Mouse (Mus musculus): ENCODE data around the gene Mapk1.
"Not testable (repeated sequence)": the region's sequence is repeated elsewhere in the genome, so short reads cannot be mapped to it uniquely, and the experiment has no call there.

Mapk1 gene

DNA sequence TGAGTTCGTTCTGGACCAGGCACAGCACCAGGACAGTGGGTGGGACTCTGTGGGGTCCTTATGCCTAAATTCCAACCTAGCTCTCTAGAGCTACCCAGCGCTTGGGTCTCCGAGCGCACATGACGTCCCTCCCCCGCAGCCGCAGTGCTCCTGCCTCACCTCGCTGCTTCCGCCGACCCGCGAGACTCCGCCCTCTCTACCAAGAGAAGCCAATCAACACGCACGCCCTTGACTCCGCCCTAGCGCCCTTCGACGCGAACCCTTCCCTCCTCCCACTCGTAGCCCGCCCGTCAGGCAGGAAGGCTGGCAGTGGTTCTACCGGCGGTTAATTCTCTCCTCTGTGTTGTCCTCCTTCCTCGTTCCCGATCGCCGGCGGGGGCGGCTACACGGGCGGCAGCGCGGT is at the start of gene Mapk1:
Gene Mapk1 (plus strand): TSS at position 252 of the 403 bp plus-strand sequence.
- DNase-seq, result peak; percentile 95 to 96

DNA sequence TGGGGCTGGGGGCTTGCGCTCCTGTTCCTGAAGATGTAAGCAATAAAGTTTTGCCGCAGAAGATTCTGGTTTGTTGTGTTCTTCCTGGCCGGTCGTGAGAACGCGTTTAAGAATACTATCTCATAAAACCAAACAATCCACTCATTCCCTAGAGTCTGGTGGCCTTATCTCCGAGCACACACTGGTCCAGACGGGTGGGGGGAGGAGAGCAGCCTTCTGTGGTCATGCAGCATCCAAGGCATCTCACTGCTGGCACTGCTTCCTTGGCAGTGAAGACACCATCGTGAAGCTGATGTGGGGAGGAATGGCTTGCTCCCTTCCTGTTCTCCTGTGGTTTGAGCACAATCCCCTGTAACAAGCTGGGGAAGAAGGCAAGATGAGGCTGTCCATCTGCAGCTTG is 43.6 kb upstream of the Mapk1 start:
- no peak for DNase-seq

DNA sequence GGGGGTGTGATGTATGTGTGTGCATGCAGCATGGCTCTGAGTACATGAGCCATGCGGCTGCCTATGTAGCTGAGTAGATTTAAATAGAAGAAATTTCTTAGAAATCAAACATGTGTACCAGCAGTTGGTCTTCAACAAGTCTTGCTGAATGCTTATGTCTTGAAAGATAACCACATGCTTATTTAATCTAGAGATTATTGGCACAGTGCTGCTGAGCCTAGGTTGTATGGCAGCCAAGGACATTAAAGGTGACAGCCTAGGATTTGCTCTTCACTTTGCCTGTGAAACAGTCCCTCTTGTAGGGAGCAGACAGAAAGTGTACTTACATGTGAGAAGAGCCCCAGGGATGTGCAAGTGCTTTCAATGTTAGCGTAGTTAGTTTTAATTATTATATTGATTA is 42.1 kb upstream of the Mapk1 start:
- no peak for DNase-seq

DNA sequence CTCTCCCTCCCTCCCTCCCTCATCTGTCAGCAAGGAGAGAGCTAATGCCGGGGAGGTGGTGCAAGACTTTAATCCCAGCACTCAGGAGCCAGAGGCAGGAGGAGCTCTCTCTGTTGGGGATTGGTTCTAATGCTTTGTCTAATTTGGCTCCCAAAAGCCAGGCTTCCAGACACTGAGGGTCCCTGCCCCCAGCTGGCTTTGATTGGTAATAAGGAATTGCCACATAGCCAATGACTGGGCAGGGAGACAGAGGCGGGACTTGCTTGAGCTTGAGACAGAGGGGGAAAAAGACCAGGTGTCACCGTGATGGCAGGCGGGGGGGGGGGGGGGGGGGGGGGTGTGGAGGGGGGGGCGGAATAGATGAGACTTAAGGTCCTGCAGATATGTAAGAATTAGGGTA is 24.6 kb upstream of the Mapk1 start:
- DNase-seq, result no peak

DNA sequence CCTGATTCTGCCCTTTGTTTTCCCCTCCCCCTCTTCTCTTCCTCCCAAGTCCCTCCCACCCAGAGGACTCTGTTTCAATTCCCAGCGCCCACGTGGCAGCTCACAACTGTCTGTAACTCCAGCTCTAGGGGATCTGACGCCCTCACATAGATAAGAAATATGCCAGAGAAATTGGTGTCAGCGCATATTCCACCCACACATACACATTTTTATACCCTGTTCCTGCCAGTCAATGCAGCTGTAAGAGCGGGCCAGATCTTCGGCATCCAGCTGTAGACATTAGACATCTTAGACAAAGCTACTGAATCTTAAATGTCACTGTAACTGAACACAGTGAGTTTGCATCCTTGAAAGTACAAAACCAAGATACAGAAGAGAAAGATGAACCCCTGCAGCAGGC is 23.3 kb upstream of the Mapk1 start:
- no peak for DNase-seq

DNA sequence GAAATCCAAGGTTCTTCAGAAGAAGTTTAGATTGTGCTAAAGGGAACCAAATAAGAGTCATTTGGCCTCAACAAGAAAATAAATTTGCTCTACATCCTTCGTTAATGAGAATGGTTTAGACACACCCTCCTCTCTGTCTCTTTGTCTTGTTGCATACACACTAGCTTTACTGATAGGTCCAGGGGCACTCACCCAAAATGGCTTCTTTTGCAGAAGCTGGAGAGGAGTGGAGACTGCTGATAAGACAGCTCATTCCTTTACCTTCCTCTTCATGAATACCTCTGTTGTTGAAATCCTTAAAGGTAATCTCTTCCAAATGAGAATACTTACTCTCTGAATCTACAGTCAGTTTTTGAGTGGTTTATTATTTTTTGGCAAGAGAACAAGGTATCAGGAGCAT is 18.0 kb upstream of the Mapk1 start:
- no peak for DNase-seq

DNA sequence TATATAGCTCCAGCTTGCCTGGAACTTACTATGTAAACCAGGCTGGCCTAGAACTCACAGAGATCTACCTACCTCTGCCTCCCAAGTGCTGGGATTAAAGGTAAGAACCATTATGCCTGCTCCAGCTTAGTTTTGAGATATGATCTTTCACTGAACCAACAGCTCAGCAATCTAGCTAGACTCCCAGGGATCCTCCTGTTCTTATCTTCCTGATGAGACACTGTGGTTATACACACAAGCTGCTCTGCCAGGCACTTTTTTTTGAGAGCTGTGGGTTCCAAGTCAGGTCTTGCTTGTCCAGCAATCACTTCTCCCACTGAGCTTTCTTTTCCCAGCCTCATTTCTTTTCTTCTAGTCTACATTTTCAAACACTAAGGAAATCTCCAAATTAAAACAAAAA is 16.9 kb upstream of the Mapk1 start:
- no peak for DNase-seq

DNA sequence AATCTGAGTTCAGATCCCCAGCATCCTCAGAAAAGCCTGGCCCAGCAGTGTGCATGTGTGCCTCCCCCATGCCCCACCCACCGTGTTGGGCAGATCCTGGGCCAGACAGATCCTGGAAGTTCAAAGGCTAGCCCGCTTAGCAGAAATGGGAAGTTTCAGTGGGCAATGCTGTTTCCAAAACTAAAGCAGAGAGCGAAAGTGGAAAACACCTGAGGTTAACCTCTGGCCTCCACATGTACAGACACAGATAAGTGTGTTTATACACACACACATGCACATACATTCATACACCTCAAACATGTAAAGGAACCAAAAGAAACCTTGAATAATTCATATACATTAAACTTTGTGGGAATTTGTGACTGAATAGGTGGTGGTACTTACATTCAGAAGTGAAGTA is 5.1 kb upstream of the Mapk1 start:
- no peak for DNase-seq

DNA sequence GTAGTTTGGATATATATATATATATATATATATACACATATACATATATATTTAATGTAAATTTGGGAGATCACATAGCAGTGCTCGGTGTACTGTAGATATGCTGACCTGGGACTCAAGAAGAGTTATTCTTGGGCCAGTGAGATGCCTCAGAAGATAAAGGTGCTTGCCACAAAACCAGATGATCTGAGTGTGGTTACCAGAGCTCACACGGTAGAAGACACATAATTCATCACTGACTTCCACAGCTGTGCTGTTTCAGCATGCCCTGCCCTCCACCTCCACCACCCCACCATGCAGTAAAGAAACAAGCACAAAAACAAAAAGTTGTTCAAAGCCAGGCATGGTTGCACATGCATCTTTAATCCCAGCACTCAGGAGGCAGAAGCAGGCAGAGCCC is 4.4 kb upstream of the Mapk1 start:
- DNase-seq, result no peak

DNA sequence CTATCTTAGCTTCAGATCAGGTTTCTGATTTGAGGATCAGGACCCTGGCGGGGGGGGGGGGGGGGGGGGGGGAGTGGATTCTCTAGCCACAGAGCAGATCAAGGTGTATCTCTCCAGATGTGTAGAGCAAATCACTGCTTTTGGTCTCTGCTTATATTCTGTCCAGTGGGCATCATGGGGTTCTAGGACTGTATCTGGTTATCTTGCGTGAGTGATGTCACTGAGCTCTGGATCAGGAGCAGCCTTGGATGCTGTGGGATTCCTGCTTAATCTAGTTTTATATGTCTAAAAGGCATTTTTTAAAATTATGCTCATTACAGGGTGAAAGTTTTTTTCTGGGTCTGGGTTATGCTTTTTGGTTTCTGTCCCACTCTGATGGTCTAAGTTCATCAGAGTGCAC is 546 bp upstream of the Mapk1 start:
- no peak for DNase-seq

DNA sequence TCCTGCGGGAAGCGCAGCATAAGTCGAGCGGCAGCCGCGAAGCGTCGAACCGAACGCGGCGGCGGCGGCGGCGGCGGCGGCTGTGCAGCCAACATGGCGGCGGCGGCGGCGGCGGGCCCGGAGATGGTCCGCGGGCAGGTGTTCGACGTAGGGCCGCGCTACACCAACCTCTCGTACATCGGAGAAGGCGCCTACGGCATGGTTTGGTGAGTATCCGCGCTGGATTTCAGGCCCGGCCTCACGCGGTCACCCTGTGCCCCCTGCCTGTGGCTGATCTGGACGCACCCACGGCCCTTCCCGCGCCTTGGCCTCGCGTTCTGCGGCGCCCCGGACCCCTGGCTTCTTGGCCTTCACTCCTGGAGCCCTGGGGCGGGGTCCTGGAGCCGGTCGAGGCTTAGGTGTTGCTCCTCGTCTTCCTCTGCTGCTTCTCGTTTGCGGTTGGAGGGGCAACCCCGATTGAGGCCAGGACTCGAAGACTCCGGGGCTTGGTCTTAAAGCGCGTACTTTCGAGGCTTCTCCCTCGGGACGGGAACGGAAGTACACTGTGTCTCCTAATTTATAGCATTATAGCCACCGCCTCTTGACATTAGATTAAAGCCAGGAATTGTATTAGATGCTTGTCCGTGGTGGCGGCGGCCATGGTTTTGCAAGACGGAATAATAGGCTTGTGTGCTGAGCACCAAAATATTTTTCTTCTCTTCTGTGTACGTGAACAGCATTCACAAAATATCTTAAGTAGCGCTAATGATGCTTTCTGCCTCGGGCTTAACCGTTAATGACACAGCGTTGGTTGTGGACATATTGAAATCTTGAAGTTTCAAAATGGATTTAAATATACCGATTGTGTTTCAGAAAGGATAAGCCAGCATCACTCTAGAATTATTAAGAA is 596 bp downstream of the Mapk1 start:
- DNase-seq, result peak; percentile 34 to 55

DNA sequence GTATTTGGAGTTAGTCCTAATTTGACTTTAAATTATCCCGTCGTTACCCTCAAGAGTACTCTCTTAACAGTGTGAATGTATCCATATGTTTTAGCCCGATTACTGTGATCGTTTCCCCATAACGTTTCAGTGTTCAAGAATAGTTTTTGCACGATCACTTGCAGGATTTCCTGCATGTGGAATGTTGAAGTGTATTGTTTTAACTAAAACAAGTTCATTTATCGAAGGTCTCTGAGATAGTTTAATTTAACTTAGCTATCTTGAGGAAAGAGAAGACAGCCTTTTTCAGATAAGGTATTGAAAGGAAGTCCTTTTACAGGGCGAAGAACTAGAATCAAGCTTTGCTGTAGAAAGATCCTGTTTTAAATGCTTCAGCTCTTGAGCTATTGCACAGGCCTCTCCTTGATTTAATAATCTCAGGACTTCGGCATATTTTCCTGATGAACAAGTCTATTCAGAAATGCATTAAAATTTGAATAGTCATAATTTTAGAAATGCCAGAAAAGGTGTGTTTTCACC is 1.3 kb downstream of the Mapk1 start:
- DNase-seq, result no peak

DNA sequence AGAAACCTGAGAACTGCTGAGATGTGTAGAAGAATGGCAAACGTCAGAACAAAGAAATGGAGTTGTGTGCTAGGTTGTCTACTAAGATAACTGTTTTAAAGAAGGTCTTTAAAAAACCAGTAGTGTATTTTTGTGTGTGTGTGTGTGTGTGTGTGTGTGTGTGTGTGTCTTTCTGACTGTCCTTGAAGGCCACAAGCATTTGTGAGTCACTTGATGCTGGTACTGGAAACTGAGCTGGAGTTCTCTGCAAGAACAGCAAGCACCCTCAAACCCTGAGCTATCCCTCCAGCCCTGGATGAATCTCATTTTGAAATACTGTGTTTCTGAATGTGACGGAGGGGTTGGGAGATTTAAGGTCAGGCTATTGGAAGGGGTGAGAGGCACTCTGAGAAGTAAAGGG is 4.1 kb downstream of the Mapk1 start:
- no peak for DNase-seq

DNA sequence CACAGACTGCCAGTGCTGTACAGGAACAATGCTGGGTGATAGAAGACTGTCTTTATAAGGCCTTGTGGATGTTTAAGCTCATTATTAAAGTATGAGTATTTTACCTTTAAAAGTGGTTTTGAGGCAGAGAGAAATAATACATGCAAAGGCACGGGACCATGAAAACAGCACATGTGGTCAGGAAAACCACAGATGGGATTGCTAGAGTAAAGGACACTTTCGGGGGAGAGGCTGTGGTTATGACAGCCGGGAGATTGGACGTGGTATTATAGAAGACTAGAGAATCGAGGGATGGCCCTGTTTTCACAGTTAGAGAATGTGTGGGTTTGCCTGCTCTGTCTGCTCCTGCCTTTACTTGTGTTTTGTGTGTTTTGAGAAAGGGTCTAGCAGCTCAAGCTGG is 5.7 kb downstream of the Mapk1 start:
- DNase-seq, result no peak

DNA sequence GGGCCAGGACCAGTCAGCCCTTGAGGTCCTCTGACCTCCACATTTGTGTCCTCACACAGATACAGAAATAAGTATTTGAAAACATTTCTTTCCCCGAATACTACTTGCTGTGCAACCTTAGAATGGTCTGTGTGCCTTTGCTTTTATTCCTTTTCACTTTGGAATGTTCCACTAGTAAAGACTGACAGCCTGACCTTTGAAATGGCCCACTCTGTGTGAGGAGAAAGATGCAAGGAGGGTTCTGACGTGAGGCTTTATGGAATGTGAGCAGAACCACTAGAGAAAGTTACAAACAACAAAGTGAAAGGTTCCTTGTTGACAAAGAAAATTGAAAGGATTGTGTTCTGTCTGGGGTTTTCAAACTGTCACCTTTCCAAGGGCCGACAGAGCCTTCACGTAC is 6.8 kb downstream of the Mapk1 start:
- no peak for DNase-seq

DNA sequence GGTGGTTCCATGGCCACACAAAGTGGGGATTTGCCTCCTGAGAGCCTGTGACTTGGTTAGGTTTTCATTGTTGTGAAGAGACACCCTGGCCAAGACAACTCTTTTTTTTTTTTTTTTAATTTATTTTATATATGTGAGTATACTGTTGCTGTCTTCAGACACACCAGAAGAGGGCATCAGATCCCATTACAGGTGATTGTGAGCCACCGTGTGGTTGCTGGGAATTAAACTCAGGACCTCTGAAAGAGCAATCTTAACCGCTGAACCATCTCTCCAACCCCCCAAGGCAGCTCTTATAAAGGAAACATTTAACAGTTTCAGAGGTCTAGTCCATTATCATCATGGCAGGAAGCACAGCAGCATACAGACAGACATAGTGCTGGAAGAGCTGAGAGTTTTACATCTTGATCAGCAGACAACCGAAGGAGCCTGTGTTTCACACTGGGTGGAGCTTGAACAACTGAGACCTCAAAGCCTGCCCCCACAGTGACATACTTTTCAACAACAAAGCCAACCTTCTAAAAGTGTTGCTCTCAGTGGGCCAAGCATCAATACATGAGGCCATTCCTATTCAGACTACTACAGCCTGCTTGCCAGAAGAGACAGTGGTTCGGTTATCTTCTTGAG is 11.4 kb downstream of the Mapk1 start:
- no peak for DNase-seq

DNA sequence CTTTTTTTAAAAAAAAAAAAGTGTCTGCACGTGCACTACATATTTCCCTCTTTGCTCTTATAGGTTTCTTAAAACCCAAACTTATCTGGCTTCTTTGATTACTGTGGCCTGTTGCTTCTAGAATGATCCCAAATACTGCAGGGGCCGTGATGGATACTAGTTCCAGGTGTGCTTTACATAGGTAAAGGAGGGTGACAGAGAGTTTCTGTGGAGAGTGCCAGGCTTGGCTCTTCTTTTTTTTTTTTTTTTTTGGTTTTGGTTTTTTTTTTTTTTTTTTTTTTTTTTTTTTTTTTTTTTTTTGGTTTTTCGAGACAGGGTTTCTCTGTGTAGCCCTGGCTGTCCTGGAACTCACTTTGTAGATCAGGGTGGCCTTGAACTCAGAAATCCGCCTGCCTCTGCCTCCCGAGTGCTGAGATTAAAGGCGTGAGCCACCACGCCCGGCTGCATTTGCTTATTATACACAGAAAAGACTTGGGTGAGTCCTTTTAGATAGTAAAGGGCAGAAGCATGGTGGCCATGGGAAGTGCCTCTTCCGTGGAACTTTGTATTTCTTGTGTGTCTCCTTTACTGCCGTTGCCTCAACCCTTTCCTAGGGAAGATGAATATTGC is 13.0 kb downstream of the Mapk1 start:
- not testable (repeated sequence) for DNase-seq

DNA sequence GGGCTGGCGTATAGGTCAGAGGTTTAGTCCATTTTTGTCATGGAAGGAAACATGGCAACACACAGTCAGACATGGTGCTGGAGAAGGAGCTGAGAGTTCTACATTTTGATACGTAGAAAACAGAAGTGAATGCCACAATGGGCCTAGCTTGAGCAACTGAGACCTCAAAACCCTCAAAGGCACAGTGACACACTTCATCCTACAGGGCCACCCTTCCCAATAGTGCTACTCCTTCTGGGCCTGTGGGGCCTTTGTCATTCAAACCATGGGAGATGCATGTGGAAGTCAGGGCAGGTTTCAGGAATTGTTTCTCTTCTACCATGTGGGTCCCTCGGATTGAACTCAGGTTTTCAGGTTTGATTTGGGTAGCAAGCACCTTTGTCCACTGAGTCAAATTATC is 17.9 kb downstream of the Mapk1 start:
- DNase-seq, result no peak

DNA sequence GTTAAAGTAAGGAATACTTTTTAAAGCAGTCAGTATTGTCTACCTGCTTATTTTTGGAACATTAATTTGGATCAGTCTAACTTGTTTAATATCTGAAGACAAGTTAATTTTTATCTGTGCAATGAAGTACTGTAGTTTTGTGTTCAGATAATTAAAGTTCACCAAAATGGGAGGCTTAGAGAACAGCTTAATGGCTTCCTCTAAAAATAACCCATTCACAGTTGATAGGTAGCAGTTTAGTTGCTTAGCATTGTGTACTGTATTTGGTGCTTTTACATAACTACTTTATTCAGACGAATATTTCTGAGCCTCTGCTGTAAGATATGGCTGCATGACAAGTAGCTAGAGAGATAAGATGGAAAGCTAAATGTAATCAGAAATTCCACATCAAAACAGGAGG is 23.9 kb downstream of the Mapk1 start:
- DNase-seq, result no peak

DNA sequence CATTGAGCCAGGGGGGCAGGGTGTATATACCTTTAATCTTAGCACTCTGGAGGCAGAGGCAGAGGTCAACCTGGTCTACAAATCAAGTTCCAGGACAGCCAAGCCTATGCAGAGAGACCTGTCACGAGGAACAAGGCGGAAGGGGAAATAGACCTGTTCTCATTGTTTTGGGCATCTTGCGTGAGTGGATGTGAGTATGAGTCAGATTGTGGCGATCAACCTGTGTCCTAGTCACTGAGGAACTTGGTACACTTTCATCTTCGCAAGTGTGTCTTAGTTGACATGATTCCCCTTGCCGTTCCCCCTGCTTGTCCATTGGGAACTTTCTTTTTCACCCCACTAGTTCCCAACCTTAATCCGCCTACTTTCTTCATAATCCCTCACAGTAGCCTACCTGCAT is 26.9 kb downstream of the Mapk1 start:
- DNase-seq, result no peak

DNA sequence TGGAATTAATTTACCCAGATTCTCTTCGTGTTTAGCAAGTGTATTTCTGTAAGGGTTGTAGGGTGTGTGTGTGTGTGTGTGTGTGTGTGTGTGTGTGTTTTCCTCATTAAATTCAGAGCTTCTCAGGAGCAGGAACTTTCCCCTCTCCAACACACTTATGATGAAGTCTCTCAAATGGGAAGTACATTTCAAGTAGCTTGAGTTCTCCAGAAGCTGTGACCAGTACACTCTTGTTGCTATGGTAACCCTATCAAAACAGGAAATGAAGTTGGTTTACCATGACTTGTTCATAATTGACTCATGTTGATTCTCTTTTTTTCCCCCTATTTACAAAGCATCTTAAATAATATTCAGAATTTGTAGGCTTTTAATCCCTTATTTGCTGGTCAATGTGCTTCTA is 29.4 kb downstream of the Mapk1 start:
- DNase-seq, result no peak

DNA sequence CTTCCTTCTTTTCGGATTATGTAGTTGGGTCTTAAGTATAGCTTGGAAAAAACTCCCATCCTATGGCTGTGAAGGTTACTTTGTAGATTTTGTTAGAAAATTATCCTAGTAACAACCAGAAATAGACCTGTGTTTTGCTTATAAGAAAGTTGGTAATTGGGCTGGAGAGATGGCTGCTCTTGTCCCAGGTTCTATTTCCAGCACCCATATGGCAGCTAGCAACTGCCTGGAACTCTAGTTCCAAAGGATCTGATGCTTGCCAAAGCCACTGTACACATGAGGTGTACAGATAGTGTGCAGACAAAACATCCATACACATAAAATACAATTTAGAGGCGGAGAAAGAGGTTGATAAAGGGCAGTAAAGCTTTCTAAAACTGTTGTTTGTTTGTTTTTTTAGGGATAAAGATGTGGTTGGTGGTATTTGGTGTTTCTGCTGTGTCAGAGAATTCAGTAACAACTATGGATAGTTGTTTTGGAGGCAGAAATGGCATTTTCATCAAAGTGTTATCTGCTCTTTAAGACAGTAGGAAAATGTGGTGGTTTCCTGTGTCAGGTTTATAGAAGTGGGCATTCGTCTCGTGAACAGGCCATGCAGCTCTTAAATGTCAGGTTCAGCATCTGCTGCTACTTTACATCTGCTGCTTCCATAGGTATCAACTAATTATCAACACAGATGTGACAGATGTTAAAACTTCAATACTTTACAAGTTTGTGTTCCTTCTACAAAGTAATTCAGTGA is 32.1 kb downstream of the Mapk1 start:
- DNase-seq, result no peak

DNA sequence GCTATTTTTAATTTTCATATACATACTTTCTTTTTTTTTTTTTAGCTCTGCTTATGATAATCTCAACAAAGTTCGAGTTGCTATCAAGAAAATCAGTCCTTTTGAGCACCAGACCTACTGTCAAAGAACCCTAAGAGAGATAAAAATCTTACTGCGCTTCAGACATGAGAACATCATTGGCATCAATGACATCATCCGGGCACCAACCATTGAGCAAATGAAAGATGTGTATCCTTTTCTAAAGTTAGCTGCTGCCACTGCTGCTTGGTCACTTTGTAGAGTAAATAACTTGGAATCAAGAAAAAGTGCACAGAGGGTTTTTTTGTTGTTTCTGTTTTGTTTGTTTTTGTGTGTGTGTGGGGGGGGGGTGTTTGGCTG is 32.7 kb downstream of the Mapk1 start:
- no peak for DNase-seq

Data from thymus, adult 18-20 months (tissue).